Mouse (Mus musculus) kidney, adult 2 months (tissue): ENCODE measurements around the gene Slc25a47.

Experiments
- CTCF ChIP-seq: fragments of 200-500 bp; conservative IDR thresholded peaks from 2 replicates; pipeline ENCODE4 v1.5.1; 2011; ENCODE audit warnings: low read depth, mild to moderate bottlenecking, control low read depth, low read length, moderate library complexity, mixed read lengths; ENCODE audit not compliant: insufficient read depth, insufficient read length
- POLR2A ChIP-seq: fragments of 200-500 bp; IDR thresholded peaks from one replicate; pipeline ENCODE4 v1.6.1; 2011; ENCODE audit warnings: low read depth, low read length, control low read depth

- no peak for TF ChIP-seq POLR2A
- no peak for TF ChIP-seq CTCF
Observed at GRCm38 (mm10) chr12:108814470-108814869, 21.4 kb upstream of the Slc25a47 start.
